Mouse (Mus musculus): Measurements from ENCODE around the gene Errfi1.

DNA sequence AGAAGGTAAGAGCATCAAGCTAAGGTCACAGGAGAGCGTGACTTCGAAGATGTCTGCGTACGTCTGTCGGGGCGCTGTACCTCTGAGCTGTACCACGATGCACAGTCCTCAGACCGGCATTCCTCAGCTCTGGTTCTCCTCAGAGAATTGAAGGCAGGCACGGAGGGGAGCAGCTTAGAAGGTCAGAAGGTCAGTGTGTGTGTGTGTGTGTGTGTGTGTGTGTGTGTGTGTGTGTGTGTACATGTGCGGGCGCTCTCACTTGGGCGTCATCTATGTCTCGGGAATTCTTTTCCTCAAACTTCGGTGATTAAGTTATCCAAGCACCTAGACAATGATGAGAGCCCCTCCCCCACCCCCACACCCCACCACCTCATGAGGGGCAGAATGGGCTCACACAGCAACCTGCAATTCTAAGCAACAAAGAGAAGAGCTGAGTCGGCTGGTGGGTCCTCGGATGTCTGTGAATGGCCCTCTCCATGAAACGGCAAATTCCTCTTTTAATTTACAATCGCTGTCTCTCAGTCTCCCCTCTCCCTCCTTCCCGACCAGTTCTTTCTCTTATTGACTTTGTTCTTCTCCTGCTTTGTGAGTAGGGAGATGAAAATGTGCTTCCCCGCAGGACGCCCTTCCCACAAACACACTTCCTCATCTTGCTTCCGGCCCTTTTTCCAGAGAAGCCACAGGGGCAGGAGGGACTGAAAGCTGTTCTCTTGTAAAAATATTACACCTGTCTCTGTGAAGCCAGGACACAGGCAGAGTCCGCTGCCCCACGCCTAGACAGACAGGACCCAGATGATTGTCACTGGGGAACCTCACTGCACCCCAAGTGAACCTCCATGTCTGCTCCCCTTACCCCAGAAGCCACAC lies 29.9 kb upstream of the Errfi1 start:
- TF ChIP-seq CTCF (conservative IDR thresholded peaks at IDR 0.05; ENCODE audit: low read length): no peak
- TF ChIP-seq POU5F1 (IDR thresholded peaks at IDR 0.05; ENCODE audit: borderline replicate concordance, low read length): no peak

All from E14TG2a.4 (cell line).